Mouse (Mus musculus): ENCODE measurements around the gene Vmn1r115. TPM values are rescaled to one million over a fixed set of nuclear protein-coding genes. Genes with fewer than 3 reads are reported as not detected.
"Not testable (repeated sequence)": the region's sequence is repeated elsewhere in the genome, so short reads cannot be mapped to it uniquely, and the experiment has no call there.

Vmn1r115 gene
- total RNA-seq (2014; fragmentation: Nextera tagmentation) (not detected in 2 replicates), total RNA-seq (2017) (not detected in 2 replicates)

- ATAC-seq (replicated peaks; ENCODE audit: poor library complexity, severe bottlenecking) = not testable (repeated sequence)
These were observed at the start of gene Vmn1r115 for GRCm38 (mm10) chr7:20844885-20845284. Gene Vmn1r115, minus strand, starts transcription at chr7:20844985.

GRCm38 (mm10) chr7:20884021-20884420 lies 39.2 kb upstream of the Vmn1r115 start, which contains the start of gene Vmn1r117:
Gene Vmn1r117, minus strand, starts transcription at chr7:20884121.
- not testable (repeated sequence) for ATAC-seq (replicated peaks; ENCODE audit: poor library complexity, severe bottlenecking)

- ATAC-seq (replicated peaks; ENCODE audit: poor library complexity, severe bottlenecking) = not testable (repeated sequence)
These were observed 27.2 kb upstream of the Vmn1r115 start, which contains the start of gene Vmn1r116 for GRCm38 (mm10) chr7:20871956-20872355. Gene Vmn1r116, plus strand, starts transcription at chr7:20872256.

GRCm38 (mm10) chr7:20812086-20812485 lies 32.7 kb downstream of the Vmn1r115 start, which contains the start of gene Vmn1r114:
Gene Vmn1r114, minus strand, starts transcription at chr7:20812186.
- not testable (repeated sequence) for ATAC-seq (replicated peaks; ENCODE audit: poor library complexity, severe bottlenecking)

Other genes with a start within 250 kb of the Vmn1r115 start
- gene Gm4513, start 246.0 kb downstream of the Vmn1r115 start, total RNA-seq (2014; fragmentation: Nextera tagmentation) = not detected in 2 replicates
- gene Gm4513, start 246.0 kb downstream of the Vmn1r115 start, total RNA-seq (2017) = not detected in 2 replicates
- gene Vmn1r107, start 176.1 kb downstream of the Vmn1r115 start, total RNA-seq (2014; fragmentation: Nextera tagmentation) = not detected in 2 replicates
- gene Vmn1r107, start 176.1 kb downstream of the Vmn1r115 start, total RNA-seq (2017) = not detected in 2 replicates
- gene Vmn1r111, start 141.8 kb downstream of the Vmn1r115 start, total RNA-seq (2014; fragmentation: Nextera tagmentation) = not detected in 2 replicates
- gene Vmn1r111, start 141.8 kb downstream of the Vmn1r115 start, total RNA-seq (2017) = not detected in 2 replicates
- gene Gm10668, start 114.4 kb downstream of the Vmn1r115 start, total RNA-seq (2014; fragmentation: Nextera tagmentation) = not detected in 2 replicates
- not detected in 2 replicates for gene Gm10668, start 114.4 kb downstream of the Vmn1r115 start, total RNA-seq (2017)
- not detected in 2 replicates for gene Vmn1r112, start 73.8 kb downstream of the Vmn1r115 start, total RNA-seq (2014; fragmentation: Nextera tagmentation)
- gene Vmn1r112, start 73.8 kb downstream of the Vmn1r115 start, total RNA-seq (2017) = not detected in 2 replicates
- not detected in 2 replicates for gene Vmn1r113, start 57.7 kb downstream of the Vmn1r115 start, total RNA-seq (2014; fragmentation: Nextera tagmentation)
- gene Vmn1r113, start 57.7 kb downstream of the Vmn1r115 start, total RNA-seq (2017) = not detected in 2 replicates
- not detected in 2 replicates for gene Vmn1r114, start 32.8 kb downstream of the Vmn1r115 start, total RNA-seq (2014; fragmentation: Nextera tagmentation)
- not detected in 2 replicates for gene Vmn1r114, start 32.8 kb downstream of the Vmn1r115 start, total RNA-seq (2017)
- gene Vmn1r116, start 27.3 kb upstream of the Vmn1r115 start, total RNA-seq (2014; fragmentation: Nextera tagmentation) = not detected in 2 replicates
- gene Vmn1r116, start 27.3 kb upstream of the Vmn1r115 start, total RNA-seq (2017) = not detected in 2 replicates
- not detected in 2 replicates for gene Vmn1r117, start 39.1 kb upstream of the Vmn1r115 start, total RNA-seq (2014; fragmentation: Nextera tagmentation)
- gene Vmn1r117, start 39.1 kb upstream of the Vmn1r115 start, total RNA-seq (2017) = not detected in 2 replicates
- not detected in 2 replicates for gene Vmn1r118, start 67.4 kb upstream of the Vmn1r115 start, total RNA-seq (2014; fragmentation: Nextera tagmentation)
- not detected in 2 replicates for gene Vmn1r118, start 67.4 kb upstream of the Vmn1r115 start, total RNA-seq (2017)
- not detected in 2 replicates for gene Vmn1r119, start 167.5 kb upstream of the Vmn1r115 start, total RNA-seq (2014; fragmentation: Nextera tagmentation)
- gene Vmn1r119, start 167.5 kb upstream of the Vmn1r115 start, total RNA-seq (2017) = not detected in 2 replicates
- not detected in 2 replicates for gene Vmn1r120, start 208.8 kb upstream of the Vmn1r115 start, total RNA-seq (2014; fragmentation: Nextera tagmentation)
- gene Vmn1r120, start 208.8 kb upstream of the Vmn1r115 start, total RNA-seq (2017) = not detected in 2 replicates